Mouse (Mus musculus): ENCODE data around the gene Polr2j.

DNA sequence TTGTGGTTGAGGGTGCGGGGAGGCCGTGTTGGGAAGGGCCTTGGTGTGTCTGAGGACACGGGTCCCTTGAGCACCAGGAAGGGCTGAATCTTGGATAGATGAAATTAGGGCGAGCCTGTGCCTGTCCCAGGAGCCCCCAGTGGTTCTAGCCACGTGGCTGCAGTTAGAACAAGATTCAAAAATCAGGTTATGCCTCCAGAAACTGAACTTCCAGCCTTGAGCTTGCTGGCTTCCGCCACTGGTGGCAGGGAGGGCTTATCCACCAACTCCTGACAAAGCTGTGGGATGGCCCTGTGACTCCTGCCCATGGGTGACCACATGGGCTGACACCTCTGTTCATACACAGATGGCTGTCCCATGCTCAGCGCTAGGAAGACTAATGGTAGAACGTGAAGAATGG is 31.3 kb downstream of the Polr2j start:
- TF ChIP-seq CTCF (IDR thresholded peaks at IDR 0.05; ENCODE audit: low read depth, low read length) (no peak), TAL1 (conservative IDR thresholded peaks at IDR 0.05; ENCODE audit: low read depth, low read length) (no peak), GATA1 (IDR thresholded peaks at IDR 0.05; ENCODE audit: borderline replicate concordance, low read length) (no peak)
